Mouse (Mus musculus) limb, embryonic 12.5 days (tissue): ENCODE measurements around the gene Gm20605. TPM values are rescaled to one million over a fixed set of nuclear protein-coding genes. Genes with fewer than 3 reads are reported as not detected.

Source experiments
- ATAC-seq: fragments of 200-750 bp; cut with Nextera tagmentation; 2 replicates; pipeline ENCODE4 v1.8.0; 2017; ENCODE audit warnings: low read depth, moderate TSS enrichment; ENCODE audit not compliant: insufficient number of reproducible peaks, insufficient read depth, low FRiP score, low TSS enrichment
- H3K27ac ChIP-seq: fragments of 300-500 bp; sonication (generic); 2 replicates; pipeline ENCODE4 v1.5.1; 2016; ENCODE audit warnings: mild to moderate bottlenecking, moderate library complexity
- H3K27me3 ChIP-seq: fragments of 300-500 bp; sonication (generic); 2 replicates; pipeline ENCODE4 v1.6.1; 2016; ENCODE audit warnings: mild to moderate bottlenecking, moderate library complexity
- H3K36me3 ChIP-seq: fragments of 300-500 bp; sonication (generic); 2 replicates; pipeline ENCODE4 v1.6.1; 2016; ENCODE audit warnings: mild to moderate bottlenecking, moderate library complexity
- H3K4me1 ChIP-seq: fragments of 300-500 bp; sonication (generic); replicated peaks from 2 replicates; pipeline ENCODE4 v1.6.1; 2016
- H3K4me2 ChIP-seq: fragments of 300-500 bp; sonication (generic); 2 replicates; pipeline ENCODE4 v1.6.1; 2016; ENCODE audit warnings: mild to moderate bottlenecking, moderate library complexity
- H3K4me3 ChIP-seq: fragments of 300-500 bp; sonication (generic); replicated peaks from 2 replicates; pipeline ENCODE4 v1.5.1; 2016; ENCODE audit warnings: mild to moderate bottlenecking
- H3K9ac ChIP-seq: fragments of 300-500 bp; sonication (generic); replicated peaks from 2 replicates; pipeline ENCODE4 v1.6.1; 2016; ENCODE audit warnings: mild to moderate bottlenecking, moderate library complexity
- H3K9me3 ChIP-seq: fragments of 300-500 bp; sonication (generic); 2 replicates; pipeline ENCODE4 v1.6.1; 2016; ENCODE audit warnings: mild to moderate bottlenecking, moderate library complexity
- WGBS: fragments of 180-500 bp; shearing (Covaris S2); methylation state at CpG from one replicate; pipeline ENCODE4 v1.1.7; 2016; 5-methylcytosine and 5-hydroxymethylcytosine counted together
- polyA plus RNA-seq: library from polyadenylated mRNA; unstranded; fragments of >200 nt; fragmentation: Nextera tagmentation; extraction: Ambion mirVana; gene quantifications from 2 replicates; pipeline ENCODE4 v1.2.1, GENCODE M21; 2016

The Gm20605 gene
- polyA plus RNA-seq, 1 experiment from 2014 or later, result 9.7 TPM

- Histone ChIP-seq H3K27ac (peak overlapping the region; percentile 17; the same call in 1 of the 2 replicates), H3K4me3 (peak overlapping the region; percentile 72), H3K9me3 (no peaks in the 10 kb centered on the region), H3K36me3 (peaks cover 28% of the 10 kb centered on the region), H3K27me3 (no peaks in the 10 kb centered on the region), H3K4me2 (peak overlapping the region; percentile 94), H3K4me1 (peaks cover 36% of the 10 kb centered on the region), H3K9ac (peak overlapping the region; percentile 83)
- WGBS, result 78% methylated on average over 9 of the region's 9 CpGs
- no peak for ATAC-seq
Measured at GRCm38 (mm10) chr5:137599600-137599999, 29.4 kb upstream of the Gm20605 start.

- Histone ChIP-seq H3K4me3 (peak overlapping the region; percentile 72), H3K27me3 (no peaks in the 10 kb centered on the region), H3K36me3 (peaks cover 35% of the 10 kb centered on the region), H3K27ac (peak overlapping the region; percentile 17), H3K9ac (peak overlapping the region; percentile 83), H3K9me3 (no peaks in the 10 kb centered on the region), H3K4me1 (peaks cover 36% of the 10 kb centered on the region), H3K4me2 (peak overlapping the region; percentile 94)
- 2% methylated on average over 19 of the region's 19 CpGs for WGBS
- ATAC-seq, result peak; percentile 61
Measured at GRCm38 (mm10) chr5:137600281-137600618, 28.7 kb upstream of the Gm20605 start.

GRCm38 (mm10) chr5:137600619-137601364, 28.2 kb upstream of the Gm20605 start, which contains the start of gene Mospd3:
Gene Mospd3, minus strand, starts transcription at chr5:137601058.
- WGBS, result under 1% methylated on average over 41 of the region's 41 CpGs
- peaks cover 40% of the 10 kb centered on the region for H3K36me3 ChIP-seq
- H3K4me1 ChIP-seq, result peaks cover 36% of the 10 kb centered on the region
- H3K9ac ChIP-seq, result peak within 1 kb of the TSS; percentile 83
- peak within 1 kb of the TSS; percentile 94 for H3K4me2 ChIP-seq
- H3K27me3 ChIP-seq, result no peaks in the 10 kb centered on the region
- ATAC-seq, result peak; percentile 91
- peak within 1 kb of the TSS; percentile 72 for H3K4me3 ChIP-seq
- no peaks in the 10 kb centered on the region for H3K9me3 ChIP-seq
- peak within 1 kb of the TSS; percentile 84 for H3K27ac ChIP-seq

GRCm38 (mm10) chr5:137601365-137601729, 27.6 kb upstream of the Gm20605 start:
- WGBS, result under 1% methylated on average over 22 of the region's 22 CpGs
- Histone ChIP-seq H3K4me2 (peak overlapping the region; percentile 94), H3K9me3 (no peaks in the 10 kb centered on the region), H3K9ac (peak overlapping the region; percentile 60), H3K27me3 (no peaks in the 10 kb centered on the region), H3K4me3 (peak overlapping the region; percentile 72), H3K27ac (peak overlapping the region; percentile 84; the same call in 1 of the 2 replicates), H3K36me3 (peaks cover 46% of the 10 kb centered on the region), H3K4me1 (peaks cover 36% of the 10 kb centered on the region)
- ATAC-seq, result no peak

- Histone ChIP-seq H3K36me3 (peaks cover 47% of the 10 kb centered on the region), H3K27me3 (no peaks in the 10 kb centered on the region), H3K4me2 (peak overlapping the region; percentile 72), H3K9ac (peak overlapping the region; percentile 51), H3K27ac (0 out of 2 replicates have a peak overlapping the region, but pooled peaks have one; percentile 99), H3K9me3 (no peaks in the 10 kb centered on the region), H3K4me1 (peaks cover 64% of the 10 kb centered on the region), H3K4me3 (peak overlapping the region; percentile 43)
- no peak for ATAC-seq
- 20% methylated on average over 26 of the region's 26 CpGs for WGBS
Measured at GRCm38 (mm10) chr5:137607860-137608653, 20.9 kb upstream of the Gm20605 start.

GRCm38 (mm10) chr5:137608654-137609190, 20.3 kb upstream of the Gm20605 start:
- peaks cover 44% of the 10 kb centered on the region for H3K36me3 ChIP-seq
- H3K27me3 ChIP-seq, result no peaks in the 10 kb centered on the region
- ATAC-seq, result no peak
- H3K4me1 ChIP-seq, result peaks cover 66% of the 10 kb centered on the region
- peak overlapping the region; percentile 99 for H3K27ac ChIP-seq
- WGBS, result 12% methylated on average over 23 of the region's 23 CpGs
- peak overlapping the region; percentile 51 for H3K9ac ChIP-seq
- H3K4me2 ChIP-seq, result peak overlapping the region; percentile 72
- H3K4me3 ChIP-seq, result peak overlapping the region; percentile 43
- H3K9me3 ChIP-seq, result no peaks in the 10 kb centered on the region

- Histone ChIP-seq H3K4me2 (peak overlapping the region; percentile 72), H3K27ac (peak overlapping the region; percentile 99), H3K27me3 (no peaks in the 10 kb centered on the region), H3K9me3 (no peaks in the 10 kb centered on the region), H3K4me1 (peaks cover 65% of the 10 kb centered on the region), H3K9ac (peak overlapping the region; percentile 51; the same call in 1 of the 2 replicates), H3K4me3 (peak overlapping the region; percentile 43), H3K36me3 (peaks cover 39% of the 10 kb centered on the region)
- WGBS, result 50% methylated on average over 3 of the region's 3 CpGs
- no peak for ATAC-seq
Measured at GRCm38 (mm10) chr5:137609292-137609691, 19.7 kb upstream of the Gm20605 start.

- 0 out of 2 replicates have a peak, but pooled peaks have one; percentile 5 for ATAC-seq
Measured at GRCm38 (mm10) chr5:137610056-137610455, 18.9 kb upstream of the Gm20605 start.

GRCm38 (mm10) chr5:137610548-137611244, 18.3 kb upstream of the Gm20605 start:
- H3K4me1 ChIP-seq, result peaks cover 65% of the 10 kb centered on the region
- H3K9ac ChIP-seq, result peak overlapping the region; percentile 56
- peak overlapping the region; percentile 72 for H3K4me2 ChIP-seq
- H3K36me3 ChIP-seq, result peaks cover 25% of the 10 kb centered on the region
- H3K9me3 ChIP-seq, result no peaks in the 10 kb centered on the region
- ATAC-seq, result peak; percentile 72
- H3K27ac ChIP-seq, result peak overlapping the region; percentile 99
- peak overlapping the region; percentile 43 for H3K4me3 ChIP-seq
- H3K27me3 ChIP-seq, result no peaks in the 10 kb centered on the region
- WGBS, result 1% methylated on average over 12 of the region's 12 CpGs

More at GRCm38 (mm10) chr5:137610056-137610455, 18.9 kb upstream of the Gm20605 start:
- no peaks in the 10 kb centered on the region for H3K27me3 ChIP-seq
- WGBS, result 25% methylated on average over 4 of the region's 4 CpGs
- no peaks in the 10 kb centered on the region for H3K9me3 ChIP-seq
- peaks cover 31% of the 10 kb centered on the region for H3K36me3 ChIP-seq
- H3K9ac ChIP-seq, result peak overlapping the region; percentile 56; the same call in 1 of the 2 replicates
- H3K4me2 ChIP-seq, result peak overlapping the region; percentile 72
- H3K4me3 ChIP-seq, result peak overlapping the region; percentile 43
- peak overlapping the region; percentile 99 for H3K27ac ChIP-seq
- H3K4me1 ChIP-seq, result peaks cover 65% of the 10 kb centered on the region

- Histone ChIP-seq H3K27ac (peak overlapping the region; percentile 99), H3K9ac (peak overlapping the region; percentile 56), H3K27me3 (no peaks in the 10 kb centered on the region), H3K4me3 (peak overlapping the region; percentile 43), H3K36me3 (peaks cover 20% of the 10 kb centered on the region), H3K4me2 (peak overlapping the region; percentile 72), H3K9me3 (no peaks in the 10 kb centered on the region), H3K4me1 (peaks cover 65% of the 10 kb centered on the region)
- WGBS, result 2% methylated on average over 6 of the region's 6 CpGs
- ATAC-seq, result peak; percentile 39
Measured at GRCm38 (mm10) chr5:137611245-137611602, 17.8 kb upstream of the Gm20605 start.
